Mouse (Mus musculus) midbrain, postnatal 0 days (tissue): Measurements from ENCODE around the gene Igf2bp3. TPM values are rescaled to one million over a fixed set of nuclear protein-coding genes. Genes with fewer than 3 reads are reported as not detected.

Experiments used
- ATAC-seq: fragments of 200-750 bp; cut with Nextera tagmentation; 2 replicates; pipeline ENCODE4 v1.8.0; 2017; ENCODE audit warnings: moderate number of reproducible peaks, mild to moderate bottlenecking, moderate TSS enrichment, moderate library complexity; ENCODE audit not compliant: low FRiP score
- DNase-seq: peaks from one replicate; pipeline ENCODE4 v3.0.0-alpha.2; 2015; ENCODE audit warnings: low spot score
- H3K27ac ChIP-seq: fragments of 300-500 bp; sonication (generic); 2 replicates; pipeline ENCODE4 v1.5.1; 2014; ENCODE audit warnings: low read depth, mild to moderate bottlenecking, low read length, mixed read lengths
- H3K27me3 ChIP-seq: fragments of 300-500 bp; sonication (generic); 2 replicates; pipeline ENCODE4 v1.6.1; 2014; ENCODE audit warnings: low read length, control low read depth, mixed read lengths; ENCODE audit not compliant: insufficient read depth
- H3K36me3 ChIP-seq: fragments of 300-500 bp; sonication (generic); 2 replicates; pipeline ENCODE4 v1.6.1; 2014; ENCODE audit warnings: low read length, control low read depth, mixed read lengths; ENCODE audit not compliant: insufficient read depth
- H3K4me1 ChIP-seq: fragments of 300-500 bp; sonication (generic); 2 replicates; pipeline ENCODE4 v1.6.1; 2014; ENCODE audit warnings: mild to moderate bottlenecking, control low read depth, antibody characterized with exemption, low read length, mixed read lengths; ENCODE audit not compliant: insufficient read depth
- H3K4me2 ChIP-seq: fragments of 300-500 bp; sonication (generic); 2 replicates; pipeline ENCODE4 v1.6.1; 2014; ENCODE audit warnings: low read depth, mild to moderate bottlenecking, low read length, mixed read lengths; ENCODE audit not compliant: poor library complexity, severe bottlenecking
- H3K4me3 ChIP-seq: fragments of 300-500 bp; sonication (generic); 2 replicates; pipeline ENCODE4 v1.5.1; 2014; ENCODE audit warnings: low read depth, mild to moderate bottlenecking, low read length, moderate library complexity
- H3K9ac ChIP-seq: fragments of 300-500 bp; sonication (generic); replicated peaks from 2 replicates; pipeline ENCODE4 v1.6.1; 2014; ENCODE audit warnings: mild to moderate bottlenecking, low read length, moderate library complexity, mixed read lengths; ENCODE audit not compliant: poor library complexity, severe bottlenecking
- H3K9me3 ChIP-seq: fragments of 300-500 bp; sonication (generic); 2 replicates; pipeline ENCODE4 v1.6.1; 2016; ENCODE audit warnings: low read length, control low read depth
- CTCF ChIP-seq: IDR thresholded peaks from 2 replicates; pipeline ENCODE4 v1.5.1; 2016; ENCODE audit warnings: antibody characterized with exemption, mild to moderate bottlenecking
- WGBS: fragments of 180-500 bp; shearing (Covaris S2); extraction: QIAGEN DNeasy Blood & Tissue Kit; methylation state at CpG from one replicate; pipeline ENCODE4 v1.1.7; 2014; 5-methylcytosine and 5-hydroxymethylcytosine counted together
- polyA plus RNA-seq: library from polyadenylated mRNA; unstranded; fragments of >200 nt; fragmentation: Nextera tagmentation; extraction: Ambion mirVana; gene quantifications from 2 replicates; pipeline ENCODE4 v1.2.1, GENCODE M21; 2015
- total RNA-seq: library from RNA; depleted of rRNA; stranded (reverse); fragments of >200 nt; gene quantifications from 2 replicates; pipeline ENCODE4 v1.2.3, GENCODE M21; 2014

Igf2bp3 gene
- total and polyA plus RNA-seq, 2 experiments from 2014 or later, result 5.4 to 10.6 TPM

GRCm38 (mm10) chr6:49115550-49115949 lies 99.2 kb downstream of the Igf2bp3 start:
- WGBS, result 77% methylated on average over 5 of the region's 5 CpGs

DNA sequence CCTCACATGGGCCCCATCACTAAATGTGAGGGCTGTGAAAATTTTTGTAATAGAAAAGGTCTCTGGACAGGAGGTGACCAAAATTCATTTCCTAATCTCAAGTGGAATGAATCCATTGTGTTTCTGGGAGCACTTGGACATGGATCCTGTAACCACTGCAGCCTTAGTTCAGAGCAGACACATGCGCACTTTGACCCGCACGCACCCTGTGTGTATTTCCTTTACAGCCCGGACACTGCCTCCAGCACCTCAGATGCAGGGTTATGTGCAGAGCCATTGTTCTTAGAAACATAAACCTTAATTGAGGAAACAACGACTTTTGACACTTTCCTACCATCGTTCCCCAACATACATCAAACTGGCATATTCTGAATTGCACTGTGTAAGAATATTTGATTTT lies 100.3 kb downstream of the Igf2bp3 start:
- Histone ChIP-seq H3K4me3 (no peak overlapping the region), H3K4me2 (no peak overlapping the region), H3K9ac (no peak overlapping the region), H3K27ac (no peak overlapping the region), H3K4me1 (no peaks in the 10 kb centered on the region), H3K27me3 (no peaks in the 10 kb centered on the region), H3K9me3 (no peaks in the 10 kb centered on the region), H3K36me3 (no peaks in the 10 kb centered on the region)
- 92% methylated on average over 6 of the region's 6 CpGs for WGBS
- ATAC-seq, result no peak
- no peak for TF ChIP-seq CTCF
- no peak for DNase-seq

More at GRCm38 (mm10) chr6:49115550-49115949, 99.2 kb downstream of the Igf2bp3 start:
- no peak overlapping the region for H3K9ac ChIP-seq
- no peak overlapping the region for H3K4me3 ChIP-seq
- no peak for ATAC-seq
- H3K4me2 ChIP-seq, result no peak overlapping the region
- TF ChIP-seq CTCF, result no peak
- H3K27me3 ChIP-seq, result no peaks in the 10 kb centered on the region
- H3K4me1 ChIP-seq, result no peaks in the 10 kb centered on the region
- H3K9me3 ChIP-seq, result no peaks in the 10 kb centered on the region
- H3K36me3 ChIP-seq, result no peaks in the 10 kb centered on the region
- no peak for DNase-seq
- no peak overlapping the region for H3K27ac ChIP-seq

DNA sequence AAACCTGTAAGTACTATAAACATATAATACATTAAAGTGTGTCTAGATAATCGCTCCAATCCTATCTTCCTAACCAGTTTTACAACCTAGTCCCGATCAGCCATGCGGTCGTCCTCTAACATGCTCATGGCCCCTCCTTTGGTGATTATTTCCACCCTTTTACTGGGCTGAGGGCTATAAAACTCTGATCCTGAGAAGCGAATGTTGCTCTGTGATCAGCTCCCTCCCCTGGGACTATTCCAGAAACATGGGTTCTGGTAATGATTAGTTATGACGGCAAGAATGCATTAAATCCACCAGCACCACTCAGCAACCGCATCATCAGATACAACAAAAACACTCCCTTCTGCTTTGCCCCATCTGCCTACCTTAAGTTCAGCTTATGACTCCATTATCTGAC lies 100.9 kb downstream of the Igf2bp3 start:
- no peak overlapping the region for H3K27ac ChIP-seq
- H3K4me1 ChIP-seq, result no peaks in the 10 kb centered on the region
- no peaks in the 10 kb centered on the region for H3K27me3 ChIP-seq
- ATAC-seq, result no peak
- H3K4me3 ChIP-seq, result no peak overlapping the region
- WGBS, result 78% methylated on average over 7 of the region's 7 CpGs
- TF ChIP-seq CTCF, result no peak
- no peak overlapping the region for H3K4me2 ChIP-seq
- H3K36me3 ChIP-seq, result no peaks in the 10 kb centered on the region
- no peaks in the 10 kb centered on the region for H3K9me3 ChIP-seq
- no peak overlapping the region for H3K9ac ChIP-seq
- DNase-seq, result no peak

DNA sequence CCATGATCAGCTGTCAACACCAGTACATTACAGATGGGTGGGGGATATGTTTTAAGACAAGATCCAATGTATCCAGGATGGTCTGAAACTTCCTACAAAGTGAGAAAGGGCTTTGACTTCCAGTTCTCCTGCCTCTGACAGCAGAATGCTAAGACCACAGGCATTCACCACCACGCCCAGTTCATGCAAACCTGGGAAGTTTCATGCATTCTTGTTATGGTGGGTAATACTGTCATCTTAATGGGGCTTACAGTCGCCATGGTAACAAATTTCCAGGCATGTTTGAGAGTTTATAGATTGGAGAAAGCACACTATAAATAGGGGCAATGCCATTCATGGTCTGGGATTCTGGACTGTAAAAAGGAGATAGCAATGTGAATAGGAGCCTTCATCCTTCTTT lies 105.6 kb downstream of the Igf2bp3 start:
- no peak for TF ChIP-seq CTCF
- H3K9me3 ChIP-seq, result no peaks in the 10 kb centered on the region
- H3K36me3 ChIP-seq, result 0 out of 2 replicates have a peak, but pooled peaks cover 2% of the 10 kb centered on the region
- no peaks in the 10 kb centered on the region for H3K4me1 ChIP-seq
- 84% methylated on average over 2 of the region's 2 CpGs for WGBS
- no peak overlapping the region for H3K27ac ChIP-seq
- no peak overlapping the region for H3K4me3 ChIP-seq
- DNase-seq (no peak), ATAC-seq (no peak)
- H3K9ac ChIP-seq, result no peak overlapping the region
- no peak overlapping the region for H3K4me2 ChIP-seq
- H3K27me3 ChIP-seq, result no peaks in the 10 kb centered on the region

DNA sequence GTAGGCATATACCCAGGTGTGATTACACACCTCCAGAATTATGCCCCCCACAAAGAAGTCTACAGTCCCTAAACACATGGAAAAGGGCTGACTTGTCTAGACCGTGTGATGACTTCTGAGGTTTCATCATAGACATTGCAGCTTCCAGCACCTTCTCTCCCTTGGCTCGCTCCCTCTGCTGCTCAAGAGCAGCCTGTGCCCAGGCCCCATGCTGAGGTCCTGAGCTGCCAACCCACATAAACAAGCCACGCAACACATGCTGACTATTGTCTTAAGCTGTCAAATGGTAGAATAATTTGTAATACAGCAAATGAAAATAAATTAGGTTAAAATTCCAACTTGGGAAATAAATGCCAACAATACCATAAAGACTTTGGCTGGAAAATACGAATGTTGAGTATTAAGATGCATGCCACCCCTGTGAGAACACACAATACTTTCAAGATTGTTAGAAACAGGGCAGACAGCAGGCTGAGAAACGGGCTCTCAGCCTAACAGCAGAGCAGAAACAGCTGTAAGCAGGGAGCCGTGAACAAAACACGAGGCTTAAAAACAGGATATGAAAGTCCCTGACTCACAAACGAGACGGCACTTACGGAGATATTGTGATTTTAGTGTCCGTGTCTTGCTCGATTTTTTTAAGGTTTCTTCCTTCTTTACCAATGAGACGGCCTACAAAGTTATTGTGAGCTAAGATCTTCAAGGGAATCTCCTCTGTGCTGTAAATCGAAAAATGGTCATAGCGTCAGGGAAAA lies 107.8 kb downstream of the Igf2bp3 start:
- no peak overlapping the region for H3K4me3 ChIP-seq
- H3K4me1 ChIP-seq, result no peaks in the 10 kb centered on the region
- no peak overlapping the region for H3K9ac ChIP-seq
- 91% methylated on average over 15 of the region's 15 CpGs for WGBS
- no peaks in the 10 kb centered on the region for H3K9me3 ChIP-seq
- H3K4me2 ChIP-seq, result no peak overlapping the region
- no peak for ATAC-seq
- H3K27ac ChIP-seq, result no peak overlapping the region
- no peak for TF ChIP-seq CTCF
- no peaks in the 10 kb centered on the region for H3K27me3 ChIP-seq
- 0 out of 2 replicates have a peak, but pooled peaks cover 2% of the 10 kb centered on the region for H3K36me3 ChIP-seq
- DNase-seq, result no peak

GRCm38 (mm10) chr6:49099086-49099485 lies 115.7 kb downstream of the Igf2bp3 start:
- H3K27ac ChIP-seq, result no peak overlapping the region
- no peak for TF ChIP-seq CTCF
- H3K27me3 ChIP-seq, result no peaks in the 10 kb centered on the region
- no peak overlapping the region for H3K9ac ChIP-seq
- H3K9me3 ChIP-seq, result no peaks in the 10 kb centered on the region
- 84% methylated on average over 1 of the region's 1 CpGs for WGBS
- H3K4me3 ChIP-seq, result no peak overlapping the region
- H3K4me2 ChIP-seq, result no peak overlapping the region
- 0 out of 2 replicates have a peak, but pooled peaks cover 5% of the 10 kb centered on the region for H3K36me3 ChIP-seq
- no peaks in the 10 kb centered on the region; the same call in 1 of the 2 replicates for H3K4me1 ChIP-seq
- no peak for ATAC-seq
- no peak for DNase-seq
